Mouse (Mus musculus) retina, postnatal 1 day (tissue): ENCODE results near the gene Ccdc141.
A peak's percentile ranks its signal among the peaks of the same experiment; 100 is the strongest.

Source experiments
- DNase-seq: peaks from one replicate; pipeline ENCODE4 v3.0.0-alpha.2; 2012

The Ccdc141 gene

GRCm38 (mm10) chr2:77170633-77171105 is at the start of gene Ccdc141:
TSS of gene Ccdc141 (minus strand) at chr2:77170636.
- DNase-seq = no peak

- no peak for DNase-seq
These were observed 42.4 kb upstream of the Ccdc141 start for GRCm38 (mm10) chr2:77212885-77213284.

- DNase-seq = no peak
These were observed 36.5 kb upstream of the Ccdc141 start for GRCm38 (mm10) chr2:77206951-77207350.

GRCm38 (mm10) chr2:77203916-77204315 is 33.5 kb upstream of the Ccdc141 start:
- DNase-seq = peak; percentile 29

- DNase-seq = no peak
These were observed 31.5 kb upstream of the Ccdc141 start for GRCm38 (mm10) chr2:77201900-77202299.

- DNase-seq = no peak
These were observed 30.6 kb upstream of the Ccdc141 start for GRCm38 (mm10) chr2:77200958-77201614.

GRCm38 (mm10) chr2:77200379-77200778 is 29.9 kb upstream of the Ccdc141 start:
- no peak for DNase-seq

GRCm38 (mm10) chr2:77198246-77198645 is 27.8 kb upstream of the Ccdc141 start:
- DNase-seq = no peak

GRCm38 (mm10) chr2:77196819-77197218 is 26.4 kb upstream of the Ccdc141 start:
- DNase-seq = no peak

- no peak for DNase-seq
These were observed 24.6 kb upstream of the Ccdc141 start for GRCm38 (mm10) chr2:77195056-77195455.

- DNase-seq = no peak
These were observed 21.4 kb upstream of the Ccdc141 start for GRCm38 (mm10) chr2:77191811-77192210.

GRCm38 (mm10) chr2:77190891-77191290 is 20.5 kb upstream of the Ccdc141 start:
- no peak for DNase-seq

GRCm38 (mm10) chr2:77190301-77190700 is 19.9 kb upstream of the Ccdc141 start:
- DNase-seq = no peak

GRCm38 (mm10) chr2:77189671-77190070 is 19.2 kb upstream of the Ccdc141 start:
- no peak for DNase-seq

- no peak for DNase-seq
These were observed 17.1 kb upstream of the Ccdc141 start for GRCm38 (mm10) chr2:77187501-77187900.

- no peak for DNase-seq
These were observed 16.5 kb upstream of the Ccdc141 start for GRCm38 (mm10) chr2:77186912-77187311.

- DNase-seq = peak; percentile 71
These were observed 13.7 kb upstream of the Ccdc141 start for GRCm38 (mm10) chr2:77184049-77184571.

- DNase-seq = no peak
These were observed 13.2 kb upstream of the Ccdc141 start for GRCm38 (mm10) chr2:77183646-77184045.

- DNase-seq = no peak
These were observed 12.6 kb upstream of the Ccdc141 start for GRCm38 (mm10) chr2:77182996-77183380.

- no peak for DNase-seq
These were observed 12.0 kb upstream of the Ccdc141 start for GRCm38 (mm10) chr2:77182271-77182995.

- DNase-seq = no peak
These were observed 7.0 kb upstream of the Ccdc141 start for GRCm38 (mm10) chr2:77177472-77177871.

GRCm38 (mm10) chr2:77176413-77176812 is 6.0 kb upstream of the Ccdc141 start:
- no peak for DNase-seq

- no peak for DNase-seq
These were observed 5.0 kb upstream of the Ccdc141 start for GRCm38 (mm10) chr2:77175411-77175810.

- DNase-seq = no peak
These were observed 3.9 kb upstream of the Ccdc141 start for GRCm38 (mm10) chr2:77174313-77174712.
